Mouse (Mus musculus): ENCODE measurements around the gene Slc25a41. TPM values are rescaled to one million over a fixed set of nuclear protein-coding genes. Genes with fewer than 3 reads are reported as not detected.

Gene Slc25a41
- polyA plus RNA-seq (2014; fragmentation: Nextera tagmentation; extraction: Ambion mirVana), result 0.28 TPM in 1 of 2 replicates, not detected in the other

GRCm38 (mm10) chr17:57041554-57041953 is at the start of gene Slc25a41:
TSS of gene Slc25a41 (minus strand) at chr17:57041654.
- WGBS, result 69% methylated on average over 8 of the region's 8 CpGs
- peaks cover 4% of the 10 kb centered on the region; the same call in 1 of the 2 replicates for H3K36me3 ChIP-seq (ENCODE audit: control insufficient read depth, insufficient read depth, low read length)

GRCm38 (mm10) chr17:57087049-57087832 is 45.8 kb upstream of the Slc25a41 start, which contains the start of gene Tubb4a:
TSS of gene Tubb4a (minus strand) at chr17:57087782.
- Histone ChIP-seq H3K27me3 (ENCODE audit: control insufficient read depth, insufficient read depth, low read length) (no peaks in the 10 kb centered on the region), H3K4me1 (ENCODE audit: control insufficient read depth, insufficient read depth, low read length) (no peaks in the 10 kb centered on the region), H3K27ac (ENCODE audit: low read length) (no peak within 1 kb of the TSS), H3K9me3 (ENCODE audit: control insufficient read depth, low read depth, low read length) (no peaks in the 10 kb centered on the region), H3K9ac (replicated peaks; ENCODE audit: low read depth, low read length) (no peak within 1 kb of the TSS), H3K4me2 (replicated peaks; ENCODE audit: low read depth, low read length) (peak within 1 kb of the TSS; percentile 55), H3K4me3 (ENCODE audit: low read depth, low read length) (peak within 1 kb of the TSS; percentile 33), H3K36me3 (ENCODE audit: control insufficient read depth, insufficient read depth, low read length) (no peaks in the 10 kb centered on the region)
- 1% methylated on average over 31 of the region's 31 CpGs for WGBS
- peak; percentile 66 for ATAC-seq (ENCODE audit: insufficient number of reproducible peaks, insufficient read depth, low FRiP score, low read depth)

More at GRCm38 (mm10) chr17:57041554-57041953, at the start of gene Slc25a41:
- H3K9ac ChIP-seq (replicated peaks; ENCODE audit: low read depth, low read length), result no peak within 1 kb of the TSS
- H3K4me2 ChIP-seq (replicated peaks; ENCODE audit: low read depth, low read length), result no peak within 1 kb of the TSS
- H3K4me1 ChIP-seq (ENCODE audit: control insufficient read depth, insufficient read depth, low read length), result no peaks in the 10 kb centered on the region
- H3K27me3 ChIP-seq (ENCODE audit: control insufficient read depth, insufficient read depth, low read length), result no peaks in the 10 kb centered on the region
- H3K27ac ChIP-seq (ENCODE audit: low read length), result no peak within 1 kb of the TSS
- ATAC-seq (ENCODE audit: insufficient number of reproducible peaks, insufficient read depth, low FRiP score, low read depth), result no peak
- H3K9me3 ChIP-seq (ENCODE audit: control insufficient read depth, low read depth, low read length), result no peaks in the 10 kb centered on the region
- no peak within 1 kb of the TSS for H3K4me3 ChIP-seq (ENCODE audit: low read depth, low read length)

- Histone ChIP-seq H3K4me3 (ENCODE audit: low read depth, low read length) (no peak overlapping the region), H3K27ac (ENCODE audit: low read length) (no peak overlapping the region), H3K4me1 (ENCODE audit: control insufficient read depth, insufficient read depth, low read length) (no peaks in the 10 kb centered on the region), H3K36me3 (ENCODE audit: control insufficient read depth, insufficient read depth, low read length) (no peaks in the 10 kb centered on the region), H3K4me2 (replicated peaks; ENCODE audit: low read depth, low read length) (no peak overlapping the region), H3K9me3 (ENCODE audit: control insufficient read depth, low read depth, low read length) (no peaks in the 10 kb centered on the region), H3K27me3 (ENCODE audit: control insufficient read depth, insufficient read depth, low read length) (no peaks in the 10 kb centered on the region), H3K9ac (replicated peaks; ENCODE audit: low read depth, low read length) (no peak overlapping the region)
- WGBS, result 83% methylated on average over 11 of the region's 11 CpGs
- ATAC-seq (ENCODE audit: insufficient number of reproducible peaks, insufficient read depth, low FRiP score, low read depth), result no peak
Observed at GRCm38 (mm10) chr17:57085970-57086757, 44.7 kb upstream of the Slc25a41 start.

GRCm38 (mm10) chr17:57082481-57082880 is 41.0 kb upstream of the Slc25a41 start:
- no peak overlapping the region for H3K4me2 ChIP-seq (replicated peaks; ENCODE audit: low read depth, low read length)
- no peak overlapping the region for H3K4me3 ChIP-seq (ENCODE audit: low read depth, low read length)
- WGBS, result 83% methylated on average over 5 of the region's 5 CpGs
- no peak overlapping the region for H3K9ac ChIP-seq (replicated peaks; ENCODE audit: low read depth, low read length)
- no peak for ATAC-seq (ENCODE audit: insufficient number of reproducible peaks, insufficient read depth, low FRiP score, low read depth)
- no peaks in the 10 kb centered on the region for H3K9me3 ChIP-seq (ENCODE audit: control insufficient read depth, low read depth, low read length)
- 0 out of 2 replicates have a peak, but pooled peaks cover 8% of the 10 kb centered on the region for H3K4me1 ChIP-seq (ENCODE audit: control insufficient read depth, insufficient read depth, low read length)
- H3K27me3 ChIP-seq (ENCODE audit: control insufficient read depth, insufficient read depth, low read length), result no peaks in the 10 kb centered on the region
- no peaks in the 10 kb centered on the region for H3K36me3 ChIP-seq (ENCODE audit: control insufficient read depth, insufficient read depth, low read length)
- no peak overlapping the region for H3K27ac ChIP-seq (ENCODE audit: low read length)

- Histone ChIP-seq H3K4me3 (ENCODE audit: low read depth, low read length) (no peak overlapping the region), H3K4me2 (replicated peaks; ENCODE audit: low read depth, low read length) (no peak overlapping the region), H3K9ac (replicated peaks; ENCODE audit: low read depth, low read length) (no peak overlapping the region), H3K9me3 (ENCODE audit: control insufficient read depth, low read depth, low read length) (no peaks in the 10 kb centered on the region), H3K36me3 (ENCODE audit: control insufficient read depth, insufficient read depth, low read length) (no peaks in the 10 kb centered on the region), H3K27me3 (ENCODE audit: control insufficient read depth, insufficient read depth, low read length) (no peaks in the 10 kb centered on the region), H3K27ac (ENCODE audit: low read length) (no peak overlapping the region), H3K4me1 (ENCODE audit: control insufficient read depth, insufficient read depth, low read length) (0 out of 2 replicates have a peak, but pooled peaks cover 8% of the 10 kb centered on the region)
- no peak for ATAC-seq (ENCODE audit: insufficient number of reproducible peaks, insufficient read depth, low FRiP score, low read depth)
- WGBS, result 96% methylated on average over 31 of the region's 31 CpGs
Observed at GRCm38 (mm10) chr17:57081234-57081842, 39.9 kb upstream of the Slc25a41 start.

GRCm38 (mm10) chr17:57079919-57080318 is 38.5 kb upstream of the Slc25a41 start:
- H3K4me3 ChIP-seq (ENCODE audit: low read depth, low read length), result no peak overlapping the region
- no peak overlapping the region for H3K27ac ChIP-seq (ENCODE audit: low read length)
- H3K4me1 ChIP-seq (ENCODE audit: control insufficient read depth, insufficient read depth, low read length), result 0 out of 2 replicates have a peak, but pooled peaks cover 8% of the 10 kb centered on the region
- H3K9ac ChIP-seq (replicated peaks; ENCODE audit: low read depth, low read length), result no peak overlapping the region
- H3K27me3 ChIP-seq (ENCODE audit: control insufficient read depth, insufficient read depth, low read length), result no peaks in the 10 kb centered on the region
- peak; percentile 50; the same call in 1 of the 2 replicates for ATAC-seq (ENCODE audit: insufficient number of reproducible peaks, insufficient read depth, low FRiP score, low read depth)
- no peak overlapping the region for H3K4me2 ChIP-seq (replicated peaks; ENCODE audit: low read depth, low read length)
- no peaks in the 10 kb centered on the region for H3K9me3 ChIP-seq (ENCODE audit: control insufficient read depth, low read depth, low read length)
- WGBS, result 59% methylated on average over 3 of the region's 3 CpGs
- no peaks in the 10 kb centered on the region for H3K36me3 ChIP-seq (ENCODE audit: control insufficient read depth, insufficient read depth, low read length)

- H3K4me3 ChIP-seq (ENCODE audit: low read depth, low read length), result no peak within 1 kb of the TSS
- H3K9me3 ChIP-seq (ENCODE audit: control insufficient read depth, low read depth, low read length), result no peaks in the 10 kb centered on the region
- 0 out of 2 replicates have a peak, but pooled peaks cover 8% of the 10 kb centered on the region for H3K4me1 ChIP-seq (ENCODE audit: control insufficient read depth, insufficient read depth, low read length)
- no peak within 1 kb of the TSS for H3K9ac ChIP-seq (replicated peaks; ENCODE audit: low read depth, low read length)
- no peaks in the 10 kb centered on the region for H3K27me3 ChIP-seq (ENCODE audit: control insufficient read depth, insufficient read depth, low read length)
- 33% methylated on average over 6 of the region's 6 CpGs for WGBS
- no peaks in the 10 kb centered on the region for H3K36me3 ChIP-seq (ENCODE audit: control insufficient read depth, insufficient read depth, low read length)
- no peak for ATAC-seq (ENCODE audit: insufficient number of reproducible peaks, insufficient read depth, low FRiP score, low read depth)
- H3K27ac ChIP-seq (ENCODE audit: low read length), result no peak within 1 kb of the TSS
- no peak within 1 kb of the TSS for H3K4me2 ChIP-seq (replicated peaks; ENCODE audit: low read depth, low read length)
Observed at GRCm38 (mm10) chr17:57078336-57078735, 36.9 kb upstream of the Slc25a41 start, which contains the start of gene Dennd1c. TSS of gene Dennd1c (minus strand) at chr17:57078514.

- 0 out of 2 replicates have a peak, but pooled peaks cover 8% of the 10 kb centered on the region for H3K4me1 ChIP-seq (ENCODE audit: control insufficient read depth, insufficient read depth, low read length)
- no peaks in the 10 kb centered on the region for H3K9me3 ChIP-seq (ENCODE audit: control insufficient read depth, low read depth, low read length)
- H3K27me3 ChIP-seq (ENCODE audit: control insufficient read depth, insufficient read depth, low read length), result no peaks in the 10 kb centered on the region
- no peak overlapping the region for H3K4me2 ChIP-seq (replicated peaks; ENCODE audit: low read depth, low read length)
- ATAC-seq (ENCODE audit: insufficient number of reproducible peaks, insufficient read depth, low FRiP score, low read depth), result no peak
- 48% methylated on average over 3 of the region's 3 CpGs for WGBS
- no peak overlapping the region for H3K27ac ChIP-seq (ENCODE audit: low read length)
- no peak overlapping the region for H3K9ac ChIP-seq (replicated peaks; ENCODE audit: low read depth, low read length)
- H3K4me3 ChIP-seq (ENCODE audit: low read depth, low read length), result no peak overlapping the region
- no peaks in the 10 kb centered on the region for H3K36me3 ChIP-seq (ENCODE audit: control insufficient read depth, insufficient read depth, low read length)
Observed at GRCm38 (mm10) chr17:57076916-57077315, 35.5 kb upstream of the Slc25a41 start.
